Mouse (Mus musculus) liver, embryonic 12.5 days (tissue): Measurements from ENCODE around the gene Hist2h2aa2. TPM values are rescaled to one million over a fixed set of nuclear protein-coding genes. Genes with fewer than 3 reads are reported as not detected.
"Not testable (repeated sequence)": the region's sequence is repeated elsewhere in the genome, so short reads cannot be mapped to it uniquely, and the experiment has no call there.

Experiments used
- ATAC-seq: fragments of 200-750 bp; cut with Nextera tagmentation; 2 replicates; pipeline ENCODE4 v1.8.0; 2017; ENCODE audit warnings: moderate number of reproducible peaks, mild to moderate bottlenecking, moderate library complexity
- H3K27ac ChIP-seq: fragments of 300-500 bp; sonication (generic); 2 replicates; pipeline ENCODE4 v1.5.1; 2016; ENCODE audit warnings: mild to moderate bottlenecking
- H3K27me3 ChIP-seq: fragments of 300-500 bp; sonication (generic); replicated peaks from 2 replicates; pipeline ENCODE4 v1.6.1; 2016; ENCODE audit warnings: mild to moderate bottlenecking, moderate library complexity
- H3K36me3 ChIP-seq: fragments of 300-500 bp; sonication (generic); 2 replicates; pipeline ENCODE4 v1.6.1; 2016; ENCODE audit warnings: mild to moderate bottlenecking, moderate library complexity
- H3K4me1 ChIP-seq: fragments of 300-500 bp; sonication (generic); 2 replicates; pipeline ENCODE4 v1.6.1; 2016
- H3K4me2 ChIP-seq: fragments of 300-500 bp; sonication (generic); 2 replicates; pipeline ENCODE4 v1.6.1; 2016; ENCODE audit warnings: mild to moderate bottlenecking, moderate library complexity
- H3K4me3 ChIP-seq: fragments of 300-500 bp; sonication (generic); 2 replicates; pipeline ENCODE4 v1.5.1; 2016; ENCODE audit warnings: mild to moderate bottlenecking, moderate library complexity
- H3K9ac ChIP-seq: fragments of 300-500 bp; sonication (generic); 2 replicates; pipeline ENCODE4 v1.6.1; 2016; ENCODE audit warnings: mild to moderate bottlenecking, moderate library complexity
- H3K9me3 ChIP-seq: fragments of 300-500 bp; sonication (generic); replicated peaks from 2 replicates; pipeline ENCODE4 v1.6.1; 2016; ENCODE audit warnings: mild to moderate bottlenecking, moderate library complexity
- WGBS: fragments of 180-500 bp; shearing (Covaris S2); methylation state at CpG from one replicate; pipeline ENCODE4 v1.1.7; 2016; ENCODE audit not compliant: insufficient replicate concordance; 5-methylcytosine and 5-hydroxymethylcytosine counted together
- polyA plus RNA-seq: library from polyadenylated mRNA; unstranded; fragments of >200 nt; fragmentation: Nextera tagmentation; extraction: Ambion mirVana; gene quantifications from 2 replicates; pipeline ENCODE4 v1.2.1, GENCODE M21; 2016

Hist2h2aa2 gene
- polyA plus RNA-seq, 1 experiment from 2014 or later: 73.8 TPM

- Histone ChIP-seq H3K9ac (no peak overlapping the region), H3K4me2 (no peak overlapping the region), H3K4me1 (peaks cover 43% of the 10 kb centered on the region), H3K27ac (no peak overlapping the region), H3K36me3 (no peaks in the 10 kb centered on the region), H3K27me3 (no peaks in the 10 kb centered on the region), H3K4me3 (no peak overlapping the region), H3K9me3 (no peaks in the 10 kb centered on the region)
- WGBS: 50% methylated on average over 2 of the region's 2 CpGs
- ATAC-seq: no peak
These were observed 11.2 kb downstream of the Hist2h2aa2 start for GRCm38 (mm10) chr3:96228828-96229227.

- H3K27ac ChIP-seq: no peak overlapping the region
- ATAC-seq: no peak
- H3K9me3 ChIP-seq: no peaks in the 10 kb centered on the region
- H3K4me3 ChIP-seq: no peak overlapping the region
- H3K36me3 ChIP-seq: no peaks in the 10 kb centered on the region
- no peak overlapping the region for H3K4me2 ChIP-seq
- WGBS: 67% methylated on average over 8 of the region's 8 CpGs
- no peaks in the 10 kb centered on the region for H3K27me3 ChIP-seq
- H3K4me1 ChIP-seq: peaks cover 61% of the 10 kb centered on the region
- no peak overlapping the region; the same call in 1 of the 2 replicates for H3K9ac ChIP-seq
These were observed 13.1 kb downstream of the Hist2h2aa2 start for GRCm38 (mm10) chr3:96226695-96227648.

GRCm38 (mm10) chr3:96225421-96225820 lies 14.7 kb downstream of the Hist2h2aa2 start:
- peak overlapping the region; percentile 72 for H3K27ac ChIP-seq
- peak overlapping the region; percentile 20; the same call in 1 of the 2 replicates for H3K4me3 ChIP-seq
- H3K36me3 ChIP-seq: no peaks in the 10 kb centered on the region
- ATAC-seq: no peak
- H3K4me2 ChIP-seq: peak overlapping the region; percentile 85
- H3K9me3 ChIP-seq: no peaks in the 10 kb centered on the region
- 53% methylated on average over 2 of the region's 2 CpGs for WGBS
- H3K4me1 ChIP-seq: peaks cover 60% of the 10 kb centered on the region
- H3K27me3 ChIP-seq: no peaks in the 10 kb centered on the region
- peak overlapping the region; percentile 94 for H3K9ac ChIP-seq

GRCm38 (mm10) chr3:96222774-96223173 lies 17.3 kb downstream of the Hist2h2aa2 start:
- peak overlapping the region; percentile 66 for H3K4me3 ChIP-seq
- no peaks in the 10 kb centered on the region for H3K27me3 ChIP-seq
- no peaks in the 10 kb centered on the region for H3K9me3 ChIP-seq
- 77% methylated on average over 4 of the region's 4 CpGs for WGBS
- ATAC-seq: no peak
- H3K27ac ChIP-seq: peak overlapping the region; percentile 99
- peak overlapping the region; percentile 94 for H3K9ac ChIP-seq
- peak overlapping the region; percentile 85 for H3K4me2 ChIP-seq
- H3K4me1 ChIP-seq: peaks cover 70% of the 10 kb centered on the region
- no peaks in the 10 kb centered on the region for H3K36me3 ChIP-seq

GRCm38 (mm10) chr3:96221640-96222038 lies 18.4 kb downstream of the Hist2h2aa2 start:
- Histone ChIP-seq H3K4me1 (peaks cover 67% of the 10 kb centered on the region), H3K4me3 (peak overlapping the region; percentile 66), H3K27ac (peak overlapping the region; percentile 99), H3K9me3 (no peaks in the 10 kb centered on the region), H3K27me3 (no peaks in the 10 kb centered on the region), H3K9ac (peak overlapping the region; percentile 94), H3K4me2 (peak overlapping the region; percentile 85), H3K36me3 (no peaks in the 10 kb centered on the region)
- 26% methylated on average over 9 of the region's 9 CpGs for WGBS
- no peak for ATAC-seq

GRCm38 (mm10) chr3:96220765-96221639 lies 19.1 kb downstream of the Hist2h2aa2 start, which contains the start of the genes Hist2h2ac and Hist2h2be:
Gene Hist2h2ac (minus strand): TSS chr3:96220880.
Gene Hist2h2be (plus strand): TSS chr3:96221119.
- Histone ChIP-seq H3K4me2 (peak within 1 kb of the TSS; percentile 85), H3K9ac (peak within 1 kb of the TSS; percentile 94), H3K36me3 (no peaks in the 10 kb centered on the region), H3K4me3 (peak within 1 kb of the TSS; percentile 66), H3K9me3 (no peaks in the 10 kb centered on the region), H3K27me3 (no peaks in the 10 kb centered on the region), H3K4me1 (peaks cover 61% of the 10 kb centered on the region), H3K27ac (peak within 1 kb of the TSS; percentile 99)
- 2% methylated on average over 43 of the region's 43 CpGs for WGBS
- ATAC-seq: peak; percentile 91

- Histone ChIP-seq H3K4me3 (peak overlapping the region; percentile 66), H3K9ac (peak overlapping the region; percentile 94), H3K4me2 (peak overlapping the region; percentile 85), H3K27ac (peak overlapping the region; percentile 99), H3K4me1 (peaks cover 59% of the 10 kb centered on the region)
- not testable (repeated sequence) for ATAC-seq, H3K9me3 ChIP-seq, H3K27me3 ChIP-seq, H3K36me3 ChIP-seq
- under 1% methylated on average over 36 of the region's 47 CpGs for WGBS
These were observed 19.8 kb downstream of the Hist2h2aa2 start for GRCm38 (mm10) chr3:96220131-96220764.

- H3K4me2 ChIP-seq: peak within 1 kb of the TSS; percentile 85
- H3K9me3 ChIP-seq: no peaks in the 10 kb centered on the region
- peak; percentile 69 for ATAC-seq
- peak within 1 kb of the TSS; percentile 66 for H3K4me3 ChIP-seq
- 0 out of 2 replicates have a peak, but pooled peaks cover 3% of the 10 kb centered on the region for H3K27me3 ChIP-seq
- peaks cover 56% of the 10 kb centered on the region for H3K4me1 ChIP-seq
- peak within 1 kb of the TSS; percentile 94 for H3K9ac ChIP-seq
- H3K36me3 ChIP-seq: no peaks in the 10 kb centered on the region
- WGBS: under 1% methylated on average over 37 of the region's 37 CpGs
- H3K27ac ChIP-seq: peak within 1 kb of the TSS; percentile 99
These were observed 20.4 kb downstream of the Hist2h2aa2 start, which contains the start of the genes Bola1 and Hist2h2ab for GRCm38 (mm10) chr3:96219661-96220130. Gene Bola1 (minus strand): TSS chr3:96219709. Gene Hist2h2ab (plus strand): TSS chr3:96219865.

GRCm38 (mm10) chr3:96219191-96219641 lies 20.9 kb downstream of the Hist2h2aa2 start:
- no peak for ATAC-seq
- H3K4me2 ChIP-seq: peak overlapping the region; percentile 85
- H3K9me3 ChIP-seq: no peaks in the 10 kb centered on the region
- peak overlapping the region; percentile 94 for H3K9ac ChIP-seq
- no peaks in the 10 kb centered on the region for H3K36me3 ChIP-seq
- under 1% methylated on average over 12 of the region's 12 CpGs for WGBS
- peak overlapping the region; percentile 66 for H3K4me3 ChIP-seq
- H3K27ac ChIP-seq: peak overlapping the region; percentile 99
- peaks cover 52% of the 10 kb centered on the region for H3K4me1 ChIP-seq
- H3K27me3 ChIP-seq: 0 out of 2 replicates have a peak, but pooled peaks cover 3% of the 10 kb centered on the region

- Histone ChIP-seq H3K27ac (no peak overlapping the region), H3K4me1 (no peaks in the 10 kb centered on the region), H3K4me3 (no peak overlapping the region), H3K9me3 (no peaks in the 10 kb centered on the region), H3K36me3 (no peaks in the 10 kb centered on the region), H3K4me2 (no peak overlapping the region), H3K27me3 (peaks cover 12% of the 10 kb centered on the region), H3K9ac (no peak overlapping the region)
- no peak for ATAC-seq
- WGBS: 31% methylated on average over 15 of the region's 15 CpGs
These were observed 30.8 kb downstream of the Hist2h2aa2 start for GRCm38 (mm10) chr3:96209242-96209641.

GRCm38 (mm10) chr3:96207819-96208218 lies 32.3 kb downstream of the Hist2h2aa2 start:
- H3K36me3 ChIP-seq: no peaks in the 10 kb centered on the region
- no peak overlapping the region for H3K4me3 ChIP-seq
- no peaks in the 10 kb centered on the region for H3K4me1 ChIP-seq
- H3K9me3 ChIP-seq: no peaks in the 10 kb centered on the region
- H3K27ac ChIP-seq: no peak overlapping the region
- H3K27me3 ChIP-seq: peaks cover 12% of the 10 kb centered on the region
- H3K4me2 ChIP-seq: no peak overlapping the region
- 75% methylated on average over 3 of the region's 3 CpGs for WGBS
- no peak for ATAC-seq
- H3K9ac ChIP-seq: no peak overlapping the region
